Mouse (Mus musculus): ENCODE results near the gene Gnb1. TPM values are rescaled to one million over a fixed set of nuclear protein-coding genes. Genes with fewer than 3 reads are reported as not detected.

Gnb1 gene
- polyA plus RNA-seq, 1 experiment from 2014 or later = 607 TPM

DNA sequence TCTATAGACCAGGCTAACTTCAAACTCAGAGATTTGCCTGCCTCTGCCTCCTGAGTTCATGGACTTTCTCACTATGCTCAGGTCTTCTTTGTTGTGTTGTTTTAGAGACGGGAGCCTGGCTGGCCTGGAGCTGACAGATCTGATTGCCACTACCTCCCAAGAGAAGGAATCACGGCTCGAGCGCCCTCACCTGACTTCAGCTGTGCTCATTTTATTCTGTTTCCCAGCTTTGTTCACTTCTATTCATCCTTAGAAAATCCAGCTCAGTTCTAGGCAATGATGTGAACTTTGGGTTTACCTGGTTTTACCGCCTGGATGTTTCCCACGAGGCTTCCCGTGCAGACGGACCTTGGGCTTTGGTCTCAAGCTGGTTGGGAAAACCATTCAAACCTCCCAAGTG lies 84.4 kb downstream of the Gnb1 start:
- Histone ChIP-seq H3K36me3 (replicated peaks) (peaks cover 49% of the 10 kb centered on the region), H3K27ac (no peak overlapping the region), H3K27me3 (ENCODE audit: poor library complexity, severe bottlenecking) (no peaks in the 10 kb centered on the region), H3K4me1 (peaks cover 6% of the 10 kb centered on the region), H3K4me3 (no peak overlapping the region), H3K9me3 (no peaks in the 10 kb centered on the region)
- DNase-seq (ENCODE audit: extremely low spot score, low spot score) = no peak
- 91% methylated on average over 8 of the region's 8 CpGs for WGBS

GRCm38 (mm10) chr4:155577132-155577531 lies 86.0 kb downstream of the Gnb1 start:
- WGBS = 94% methylated on average over 9 of the region's 9 CpGs
- Histone ChIP-seq H3K27me3 (ENCODE audit: poor library complexity, severe bottlenecking) (no peaks in the 10 kb centered on the region), H3K9me3 (no peaks in the 10 kb centered on the region), H3K27ac (no peak overlapping the region), H3K36me3 (replicated peaks) (peaks cover 59% of the 10 kb centered on the region), H3K4me3 (no peak overlapping the region), H3K4me1 (no peaks in the 10 kb centered on the region)
- DNase-seq (ENCODE audit: extremely low spot score, low spot score) = no peak

DNA sequence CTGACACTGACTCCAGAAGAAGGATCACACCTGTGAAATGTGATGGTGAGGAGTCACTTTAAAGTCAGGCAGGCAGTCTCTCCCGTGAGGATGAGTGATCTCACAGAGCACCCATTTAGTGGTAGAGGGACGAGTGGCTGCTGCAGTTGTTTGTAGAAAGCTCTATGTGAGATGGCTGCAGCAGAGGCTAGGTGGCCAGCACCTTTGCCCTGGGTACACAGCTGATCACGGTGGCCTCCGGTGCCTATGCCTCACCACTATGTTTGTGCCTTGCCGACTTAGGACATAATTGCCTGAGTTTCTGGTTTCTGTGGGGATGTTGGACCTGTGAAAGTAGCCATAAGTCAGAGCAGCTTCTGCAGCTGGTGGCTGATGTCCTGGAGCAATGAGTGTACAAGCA lies 86.6 kb downstream of the Gnb1 start:
- WGBS = 90% methylated on average over 5 of the region's 5 CpGs
- H3K4me3 ChIP-seq = no peak overlapping the region
- H3K27me3 ChIP-seq (ENCODE audit: poor library complexity, severe bottlenecking) = no peaks in the 10 kb centered on the region
- H3K27ac ChIP-seq = no peak overlapping the region
- peaks cover 65% of the 10 kb centered on the region for H3K36me3 ChIP-seq (replicated peaks)
- DNase-seq (ENCODE audit: extremely low spot score, low spot score) = no peak
- H3K4me1 ChIP-seq = no peaks in the 10 kb centered on the region
- no peaks in the 10 kb centered on the region for H3K9me3 ChIP-seq

GRCm38 (mm10) chr4:155578336-155579125 lies 87.4 kb downstream of the Gnb1 start:
- no peak for DNase-seq (ENCODE audit: extremely low spot score, low spot score)
- H3K27ac ChIP-seq = no peak overlapping the region
- 91% methylated on average over 7 of the region's 7 CpGs for WGBS
- no peaks in the 10 kb centered on the region for H3K4me1 ChIP-seq
- no peak overlapping the region for H3K4me3 ChIP-seq
- H3K9me3 ChIP-seq = no peaks in the 10 kb centered on the region
- H3K27me3 ChIP-seq (ENCODE audit: poor library complexity, severe bottlenecking) = no peaks in the 10 kb centered on the region
- peaks cover 71% of the 10 kb centered on the region for H3K36me3 ChIP-seq (replicated peaks)

DNA sequence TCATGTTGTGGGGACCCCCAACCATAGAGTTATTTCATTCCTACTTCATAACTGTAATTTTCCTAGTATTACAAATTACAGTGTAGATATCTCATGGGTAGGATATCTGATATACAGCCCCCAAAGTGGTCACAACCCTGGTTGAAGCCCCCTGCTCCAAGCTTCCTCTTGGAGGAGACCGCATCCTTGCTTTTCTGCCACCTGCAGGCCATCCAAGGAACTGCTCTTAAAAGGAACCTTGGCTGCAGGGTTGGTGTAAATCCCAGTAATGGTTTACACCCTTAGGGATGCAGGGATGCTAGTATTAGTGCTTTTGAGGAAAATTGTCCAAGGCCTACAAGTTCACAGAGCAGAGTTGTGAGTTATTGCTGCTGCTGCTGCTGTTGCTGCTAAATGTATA lies 89.3 kb downstream of the Gnb1 start:
- WGBS = 31% methylated on average over 1 of the region's 1 CpGs
- Histone ChIP-seq H3K36me3 (replicated peaks) (peaks cover 88% of the 10 kb centered on the region), H3K27ac (no peak overlapping the region), H3K9me3 (no peaks in the 10 kb centered on the region), H3K4me1 (no peaks in the 10 kb centered on the region), H3K4me3 (no peak overlapping the region), H3K27me3 (ENCODE audit: poor library complexity, severe bottlenecking) (no peaks in the 10 kb centered on the region)
- DNase-seq (ENCODE audit: extremely low spot score, low spot score) = peak; percentile 56

- Histone ChIP-seq H3K4me3 (no peak overlapping the region), H3K4me1 (no peaks in the 10 kb centered on the region), H3K27ac (no peak overlapping the region), H3K9me3 (no peaks in the 10 kb centered on the region), H3K27me3 (ENCODE audit: poor library complexity, severe bottlenecking) (no peaks in the 10 kb centered on the region), H3K36me3 (replicated peaks) (peaks cover 89% of the 10 kb centered on the region)
- DNase-seq (ENCODE audit: extremely low spot score, low spot score) = no peak
- WGBS = 92% methylated on average over 6 of the region's 6 CpGs
Observed at GRCm38 (mm10) chr4:155582279-155582905, 91.2 kb downstream of the Gnb1 start.

DNA sequence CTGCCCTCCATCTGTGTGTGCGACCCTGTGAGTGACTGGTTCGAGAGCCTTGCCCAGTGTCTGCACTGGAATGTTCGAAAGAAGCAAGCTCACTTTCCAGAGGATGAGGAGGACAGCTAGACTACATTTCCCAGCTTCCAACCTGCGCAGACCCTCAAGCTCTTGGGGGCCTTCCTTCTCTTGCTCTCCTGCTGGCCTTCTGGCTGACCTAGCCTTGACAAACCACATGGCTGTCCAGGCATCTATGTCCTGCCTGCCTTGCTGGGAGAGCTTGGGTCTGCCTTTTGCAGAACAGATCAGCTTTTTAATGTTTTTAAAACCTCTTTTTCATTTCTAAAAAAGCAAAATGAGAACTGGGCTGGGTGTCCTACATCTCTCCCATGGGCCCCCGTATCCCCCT lies 98.2 kb downstream of the Gnb1 start:
- H3K36me3 ChIP-seq (replicated peaks) = peaks cover 69% of the 10 kb centered on the region
- H3K4me1 ChIP-seq = peaks cover 7% of the 10 kb centered on the region; the same call in 1 of the 2 replicates
- no peaks in the 10 kb centered on the region for H3K9me3 ChIP-seq
- 91% methylated on average over 5 of the region's 5 CpGs for WGBS
- H3K27ac ChIP-seq = no peak overlapping the region
- H3K4me3 ChIP-seq = no peak overlapping the region
- H3K27me3 ChIP-seq (ENCODE audit: poor library complexity, severe bottlenecking) = no peaks in the 10 kb centered on the region
- no peak for DNase-seq (ENCODE audit: extremely low spot score, low spot score)

DNA sequence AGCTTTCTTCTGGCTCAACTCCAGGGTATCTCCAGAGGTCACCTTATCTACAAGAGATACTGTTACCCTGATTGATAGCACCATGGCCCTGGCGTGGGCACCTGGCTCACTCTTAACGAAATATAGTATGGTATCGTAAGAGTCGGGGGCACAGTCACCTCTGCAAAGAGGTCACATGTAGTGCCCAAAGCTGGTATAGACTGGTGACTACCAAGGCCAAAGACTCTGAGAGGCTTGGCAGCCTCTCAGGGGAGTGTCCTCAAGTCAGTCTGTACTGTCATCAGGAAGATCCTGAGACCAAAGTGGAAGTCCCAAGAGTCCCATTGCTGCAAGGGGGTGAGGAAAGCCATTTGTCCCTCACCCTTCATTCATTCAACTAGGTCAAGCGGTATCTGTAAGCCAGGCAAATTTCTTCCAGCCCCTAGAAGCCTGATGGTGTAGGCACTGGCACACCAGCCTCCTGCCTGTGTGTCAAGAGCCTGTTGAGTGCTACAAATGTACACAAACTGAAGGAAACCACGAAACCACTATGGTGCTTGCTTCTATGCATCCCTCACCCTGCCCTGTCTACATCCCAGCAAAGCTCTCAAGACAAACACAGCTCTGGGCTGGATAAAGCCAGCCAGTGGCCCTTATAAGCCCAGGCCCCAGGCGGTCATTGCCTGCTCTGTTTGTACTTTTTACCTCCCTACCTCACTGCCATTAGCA lies 100.0 kb downstream of the Gnb1 start:
- Histone ChIP-seq H3K4me3 (no peak overlapping the region), H3K27ac (no peak overlapping the region), H3K9me3 (no peaks in the 10 kb centered on the region), H3K4me1 (peaks cover 7% of the 10 kb centered on the region; the same call in 1 of the 2 replicates), H3K36me3 (replicated peaks) (peaks cover 51% of the 10 kb centered on the region), H3K27me3 (ENCODE audit: poor library complexity, severe bottlenecking) (no peaks in the 10 kb centered on the region)
- 85% methylated on average over 7 of the region's 7 CpGs for WGBS
- DNase-seq (ENCODE audit: extremely low spot score, low spot score) = no peak

GRCm38 (mm10) chr4:155593780-155594179 lies 102.6 kb downstream of the Gnb1 start:
- DNase-seq (ENCODE audit: extremely low spot score, low spot score) = no peak
- peaks cover 11% of the 10 kb centered on the region for H3K4me1 ChIP-seq
- peaks cover 25% of the 10 kb centered on the region for H3K36me3 ChIP-seq (replicated peaks)
- H3K27ac ChIP-seq = no peak overlapping the region
- H3K4me3 ChIP-seq = no peak overlapping the region
- no peaks in the 10 kb centered on the region for H3K9me3 ChIP-seq
- no peaks in the 10 kb centered on the region for H3K27me3 ChIP-seq (ENCODE audit: poor library complexity, severe bottlenecking)
- WGBS = 84% methylated on average over 1 of the region's 1 CpGs

DNA sequence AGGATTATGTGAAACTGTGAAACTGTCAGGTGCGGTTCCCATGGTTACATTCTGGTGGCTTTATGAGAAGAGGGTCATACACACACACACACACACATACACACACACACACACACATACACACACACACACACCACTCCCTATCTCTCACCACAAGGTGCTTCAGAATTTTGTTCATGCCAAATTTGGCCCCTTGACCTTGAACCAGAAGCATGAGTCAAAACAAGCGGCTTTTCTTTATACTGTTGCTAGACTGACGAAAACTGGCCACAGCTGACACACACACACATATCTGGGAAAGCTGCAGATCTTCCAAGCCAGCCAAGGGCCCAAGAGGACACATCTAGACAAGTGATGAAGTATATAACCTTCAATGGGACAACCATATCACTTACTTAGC lies 104.6 kb downstream of the Gnb1 start:
- H3K4me3 ChIP-seq = no peak overlapping the region
- H3K27me3 ChIP-seq (ENCODE audit: poor library complexity, severe bottlenecking) = no peaks in the 10 kb centered on the region
- H3K4me1 ChIP-seq = peaks cover 17% of the 10 kb centered on the region
- H3K27ac ChIP-seq = no peak overlapping the region
- H3K36me3 ChIP-seq (replicated peaks) = peaks cover 6% of the 10 kb centered on the region; the same call in 1 of the 2 replicates
- no peaks in the 10 kb centered on the region for H3K9me3 ChIP-seq
- WGBS = 88% methylated on average over 3 of the region's 3 CpGs
- DNase-seq (ENCODE audit: extremely low spot score, low spot score) = no peak

- H3K4me1 ChIP-seq = peaks cover 16% of the 10 kb centered on the region
- DNase-seq (ENCODE audit: extremely low spot score, low spot score) = no peak
- H3K27ac ChIP-seq = no peak overlapping the region
- 85% methylated on average over 5 of the region's 5 CpGs for WGBS
- H3K27me3 ChIP-seq (ENCODE audit: poor library complexity, severe bottlenecking) = no peaks in the 10 kb centered on the region
- H3K9me3 ChIP-seq = no peaks in the 10 kb centered on the region
- H3K36me3 ChIP-seq (replicated peaks) = no peaks in the 10 kb centered on the region
- H3K4me3 ChIP-seq = no peak overlapping the region
Observed at GRCm38 (mm10) chr4:155596606-155597005, 105.4 kb downstream of the Gnb1 start.

GRCm38 (mm10) chr4:155598536-155598935 lies 107.4 kb downstream of the Gnb1 start:
- Histone ChIP-seq H3K36me3 (replicated peaks) (peaks cover 10% of the 10 kb centered on the region), H3K27ac (no peak overlapping the region), H3K9me3 (no peaks in the 10 kb centered on the region), H3K4me3 (no peak overlapping the region), H3K4me1 (peaks cover 29% of the 10 kb centered on the region), H3K27me3 (ENCODE audit: poor library complexity, severe bottlenecking) (no peaks in the 10 kb centered on the region)
- no peak for DNase-seq (ENCODE audit: extremely low spot score, low spot score)
- WGBS = 17% methylated on average over 20 of the region's 20 CpGs
